Mouse (Mus musculus): ENCODE data around the gene Ckap4. TPM values are rescaled to one million over a fixed set of nuclear protein-coding genes. Genes with fewer than 3 reads are reported as not detected.
"Not testable (repeated sequence)": the region's sequence is repeated elsewhere in the genome, so short reads cannot be mapped to it uniquely, and the experiment has no call there.

Ckap4 gene
- total RNA-seq, 4 experiments from 2014 or later = 5.3 to 7.8 (median 5.7) TPM

DNA sequence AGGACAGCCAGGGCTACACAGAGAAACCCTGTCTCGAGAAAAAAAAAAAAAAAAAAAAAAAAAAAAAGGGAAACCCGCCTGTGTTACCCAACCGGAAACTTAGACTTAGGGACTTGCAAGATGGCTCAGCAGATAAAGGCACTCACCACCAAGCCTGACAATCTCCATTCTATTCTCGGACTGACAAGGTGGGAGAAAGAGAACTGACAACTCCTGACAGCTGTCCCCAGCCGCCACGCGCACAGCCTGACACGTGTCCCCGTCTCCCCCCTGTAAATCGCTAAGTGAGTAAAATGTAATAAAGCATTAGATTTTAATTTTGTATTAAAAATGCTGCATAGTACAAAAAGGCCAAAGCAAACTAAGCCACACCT lies 16.0 kb upstream of the Ckap4 start:
- DNase-seq (ENCODE audit: low spot score in 2 of 2) = no peak

DNA sequence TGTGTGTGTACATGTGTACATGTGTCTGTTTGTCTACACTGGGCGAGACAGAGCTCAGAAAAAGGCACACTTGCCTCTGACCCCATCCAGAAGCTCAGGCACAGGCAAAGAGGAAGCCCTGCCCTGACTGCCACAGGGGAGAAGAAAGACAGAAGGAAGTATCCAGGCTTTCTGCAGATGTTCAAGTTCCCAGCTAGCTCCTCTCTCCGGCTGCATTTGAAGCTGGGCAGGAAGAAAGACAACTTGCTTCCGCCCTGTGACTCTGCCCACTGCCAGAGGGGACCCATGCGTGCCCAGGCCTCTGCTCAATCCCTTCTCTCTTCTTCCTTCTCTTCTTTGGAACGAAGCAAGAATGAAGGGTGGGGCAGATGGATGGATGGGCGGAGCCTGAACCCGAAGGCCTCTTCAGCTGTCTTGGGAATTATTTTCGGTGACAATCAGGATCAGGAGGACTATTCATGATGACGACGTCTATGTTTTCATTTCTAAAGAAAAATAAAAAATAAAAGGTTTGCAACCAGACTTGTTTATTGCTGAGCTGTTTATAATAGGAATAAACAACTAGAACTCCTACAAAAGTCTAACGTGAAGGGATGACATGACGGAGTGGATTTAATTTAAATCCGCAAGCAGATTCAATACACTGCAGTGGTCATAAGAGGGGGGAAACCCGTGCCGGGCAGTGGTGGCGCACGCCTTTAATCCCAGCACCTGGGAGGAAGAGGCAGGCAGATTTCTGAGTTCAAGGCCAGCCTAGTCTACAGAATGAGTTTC lies 15.5 kb upstream of the Ckap4 start:
- no peak for DNase-seq (ENCODE audit: low spot score in 2 of 2)

- peak in 1 of 2 experiments; percentile 46 for DNase-seq (ENCODE audit: low spot score in 2 of 2)
These were observed 11.2 kb upstream of the Ckap4 start for GRCm38 (mm10) chr10:84544841-84545610.

DNA sequence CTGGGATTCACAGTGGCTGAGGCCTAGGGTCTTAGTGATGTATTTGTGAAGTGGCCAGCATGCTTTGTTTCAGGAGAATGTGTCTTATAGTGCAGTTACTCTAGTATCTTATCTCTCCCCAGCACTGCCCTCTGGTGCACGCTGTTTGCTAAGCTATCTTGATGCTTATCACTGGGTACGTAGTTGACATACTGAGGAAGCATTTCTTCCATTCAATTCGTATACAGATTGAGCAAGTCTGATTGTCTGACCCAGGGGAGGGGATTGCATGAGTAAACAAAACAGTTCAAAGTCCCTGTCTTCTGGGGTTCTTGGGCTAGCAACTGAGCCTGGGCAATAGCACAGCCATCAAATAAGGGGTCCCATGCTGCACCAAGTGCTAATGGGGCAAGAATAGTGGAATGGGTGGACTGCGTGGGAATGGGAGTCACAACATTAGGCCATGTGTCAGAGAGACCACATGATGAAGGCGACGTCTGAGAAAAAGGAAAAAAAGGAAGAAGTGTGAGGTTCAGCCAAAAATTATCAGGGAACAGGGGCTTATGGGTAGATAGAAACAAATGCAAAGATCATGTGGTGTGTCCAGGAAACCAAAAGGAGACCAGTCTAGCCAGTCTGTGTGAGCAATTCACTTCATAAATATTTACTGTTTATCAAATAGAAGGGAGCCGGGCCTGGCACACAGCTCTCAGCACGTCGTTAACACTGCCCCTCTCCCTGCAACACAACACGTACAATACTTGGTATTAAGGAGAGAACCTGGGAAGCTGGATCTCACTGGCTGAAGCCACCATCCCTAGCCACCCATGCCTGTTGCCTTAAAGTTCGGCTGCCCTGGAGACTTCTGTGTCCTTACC lies 9.2 kb upstream of the Ckap4 start:
- DNase-seq (ENCODE audit: low spot score in 2 of 2) = no peak

DNA sequence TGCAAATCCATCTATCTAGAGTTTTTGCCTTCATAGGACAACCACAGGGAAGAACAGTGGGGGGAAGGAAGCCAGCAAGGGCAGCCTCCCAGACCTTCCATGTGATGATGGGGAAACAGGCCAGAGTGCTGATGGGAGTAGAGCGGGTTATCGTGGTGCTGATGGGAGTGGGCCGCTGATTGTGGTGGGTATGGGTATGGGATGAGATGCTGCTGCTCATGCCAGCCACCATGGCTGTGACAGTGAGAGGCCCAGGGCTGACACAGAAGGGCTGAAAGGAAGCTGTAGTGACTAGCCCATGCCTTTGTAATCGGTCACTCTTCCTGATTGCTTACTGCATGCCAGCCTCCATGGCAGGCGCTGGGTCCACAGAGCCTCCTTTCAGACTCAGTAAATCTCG lies 5.8 kb upstream of the Ckap4 start:
- no peak for DNase-seq (ENCODE audit: low spot score in 2 of 2)

- DNase-seq (ENCODE audit: low spot score in 2 of 2) = no peak
These were observed 2.0 kb upstream of the Ckap4 start for GRCm38 (mm10) chr10:84535859-84536258.

GRCm38 (mm10) chr10:84535458-84535857 lies 1.6 kb upstream of the Ckap4 start:
- no peak for DNase-seq (ENCODE audit: low spot score in 2 of 2)

- DNase-seq (ENCODE audit: low spot score in 2 of 2) = peak; percentile 33 to 54
These were observed 665 bp downstream of the Ckap4 start for GRCm38 (mm10) chr10:84532911-84533882.

- DNase-seq (ENCODE audit: low spot score in 2 of 2) = peak in 1 of 2 experiments; percentile 32
These were observed 1.5 kb downstream of the Ckap4 start for GRCm38 (mm10) chr10:84532191-84532889.

DNA sequence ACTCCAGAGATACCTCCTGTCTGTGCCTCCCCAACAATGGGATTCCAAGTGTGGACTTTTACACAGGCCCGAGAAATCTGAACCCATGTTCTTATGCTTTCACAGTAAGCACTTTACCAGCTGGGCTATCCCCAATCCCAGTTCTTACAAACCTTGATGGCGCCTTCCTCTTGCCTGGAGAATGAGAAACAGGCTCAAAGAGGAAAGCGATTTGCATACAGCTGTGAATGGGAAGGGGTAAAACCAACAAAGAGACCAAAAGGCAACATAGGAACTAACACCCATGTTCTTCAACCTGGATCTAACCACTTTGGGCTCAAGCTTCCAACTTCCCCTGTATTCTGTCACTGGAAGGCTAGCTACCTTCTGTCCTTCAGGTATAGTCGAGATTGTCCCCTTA lies 2.3 kb downstream of the Ckap4 start:
- no peak for DNase-seq (ENCODE audit: low spot score in 2 of 2)

DNA sequence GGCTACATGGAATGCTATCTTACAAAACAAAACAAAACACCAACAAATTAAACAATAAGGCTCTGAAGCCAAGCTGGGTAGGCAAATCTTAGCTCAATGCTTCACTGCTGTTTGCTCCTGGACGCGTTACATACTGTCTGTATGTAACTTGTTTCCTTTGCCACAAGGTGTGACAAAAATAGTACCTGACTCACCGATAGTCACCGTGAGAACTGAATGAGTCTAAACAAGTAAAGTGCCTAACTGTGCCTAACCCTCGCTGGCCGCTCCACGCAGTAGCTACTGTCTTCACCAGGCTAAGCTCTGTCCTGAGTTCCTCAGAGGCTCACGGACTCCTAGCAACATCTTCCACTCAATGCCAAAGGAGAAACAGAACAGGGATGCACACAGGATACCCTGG lies 3.5 kb downstream of the Ckap4 start:
- no peak for DNase-seq (ENCODE audit: low spot score in 2 of 2)

GRCm38 (mm10) chr10:84527631-84528030 lies 6.2 kb downstream of the Ckap4 start:
- DNase-seq (ENCODE audit: low spot score in 2 of 2) = peak; percentile 32 to 77

DNA sequence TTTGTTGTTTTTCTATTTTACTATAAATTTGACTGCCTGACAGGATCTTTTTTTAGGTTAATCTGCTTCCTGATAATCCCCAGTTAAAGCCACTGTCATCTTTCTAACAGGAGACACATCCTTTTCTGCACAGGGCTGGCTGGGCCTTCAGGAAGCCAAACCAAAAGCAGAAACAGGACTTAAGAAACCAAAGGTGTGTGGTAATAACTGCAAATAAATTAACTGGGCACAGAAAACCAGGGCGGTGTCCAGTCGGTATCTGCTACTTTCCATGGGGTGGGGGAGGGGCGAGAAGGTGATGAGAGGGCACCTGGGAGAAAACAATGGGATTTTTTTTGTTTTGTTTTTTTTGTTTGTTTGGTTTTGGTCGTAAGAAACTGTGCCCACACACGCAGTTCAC lies 6.8 kb downstream of the Ckap4 start:
- no peak for DNase-seq (ENCODE audit: low spot score in 2 of 2)

DNA sequence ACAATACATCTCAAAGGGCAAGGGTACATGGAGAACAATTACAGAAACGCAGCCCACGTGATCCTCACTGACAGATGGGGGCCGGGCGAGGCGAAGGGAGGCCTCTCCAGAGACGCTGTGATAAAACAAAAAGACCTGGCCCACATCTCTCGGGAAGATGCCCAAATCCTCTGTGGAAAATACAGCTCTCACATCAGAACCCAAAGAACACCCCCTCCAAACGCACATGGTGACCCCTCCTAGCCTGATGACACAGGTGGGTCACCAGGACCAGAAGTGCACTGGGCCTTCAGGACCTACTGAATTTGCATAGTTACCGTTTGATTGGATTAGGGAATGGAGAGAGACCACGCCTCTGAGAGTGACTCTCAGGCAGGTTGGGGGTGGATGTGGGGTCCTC lies 7.4 kb downstream of the Ckap4 start:
- DNase-seq (ENCODE audit: low spot score in 2 of 2) = no peak

- no peak for DNase-seq (ENCODE audit: low spot score in 2 of 2)
These were observed 10.2 kb downstream of the Ckap4 start for GRCm38 (mm10) chr10:84523682-84524081.

DNA sequence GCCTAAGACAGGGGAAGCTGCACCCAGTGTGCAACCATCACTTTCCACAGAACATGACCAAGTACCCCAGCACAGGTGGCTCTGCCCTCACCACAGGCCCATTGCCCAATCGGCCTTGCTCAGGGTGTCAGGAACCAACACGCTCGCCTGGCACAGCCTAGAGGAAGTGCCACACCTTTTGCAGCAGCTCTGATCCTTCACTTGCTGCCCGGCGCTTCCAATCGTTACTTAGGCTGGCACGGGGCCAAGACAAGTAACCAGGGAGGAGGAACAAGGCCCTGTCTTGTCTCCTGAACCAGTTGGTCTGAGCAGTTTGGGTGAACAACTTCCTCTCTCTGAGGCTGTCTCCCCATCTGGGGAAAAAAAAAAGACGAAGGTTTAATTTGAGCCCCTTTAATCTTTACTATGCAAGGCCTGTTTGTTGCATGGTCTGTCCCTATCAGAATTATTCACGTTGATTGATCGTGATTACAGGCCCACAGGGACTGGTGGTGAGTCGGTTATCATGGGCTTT lies 17.4 kb downstream of the Ckap4 start:
- DNase-seq (ENCODE audit: low spot score in 2 of 2) = no peak

GRCm38 (mm10) chr10:84515980-84516379 lies 17.9 kb downstream of the Ckap4 start:
- DNase-seq (ENCODE audit: low spot score in 2 of 2) = not testable (repeated sequence)

DNA sequence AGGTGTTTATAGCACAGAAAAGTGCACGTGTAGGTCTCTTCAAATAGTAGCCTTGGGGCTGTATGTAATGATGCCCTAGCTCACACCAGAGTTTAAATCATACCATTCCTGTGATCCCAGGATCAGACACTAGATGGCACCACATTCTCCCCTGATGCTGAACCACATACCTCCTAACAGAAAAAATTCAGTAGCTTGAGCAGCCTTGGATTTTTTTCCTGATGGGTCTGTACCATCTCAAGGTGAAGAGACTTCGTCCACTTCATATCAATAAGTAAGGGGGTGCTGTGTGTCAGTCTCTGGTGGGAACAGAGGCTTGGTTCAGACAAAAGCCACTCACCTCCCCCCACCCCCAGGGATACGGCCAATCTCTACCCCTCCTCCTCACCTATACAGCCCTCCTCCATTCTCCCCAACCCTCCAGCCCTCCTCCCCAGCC lies 18.3 kb downstream of the Ckap4 start:
- DNase-seq (ENCODE audit: low spot score in 2 of 2) = peak; percentile 44 to 62

DNA sequence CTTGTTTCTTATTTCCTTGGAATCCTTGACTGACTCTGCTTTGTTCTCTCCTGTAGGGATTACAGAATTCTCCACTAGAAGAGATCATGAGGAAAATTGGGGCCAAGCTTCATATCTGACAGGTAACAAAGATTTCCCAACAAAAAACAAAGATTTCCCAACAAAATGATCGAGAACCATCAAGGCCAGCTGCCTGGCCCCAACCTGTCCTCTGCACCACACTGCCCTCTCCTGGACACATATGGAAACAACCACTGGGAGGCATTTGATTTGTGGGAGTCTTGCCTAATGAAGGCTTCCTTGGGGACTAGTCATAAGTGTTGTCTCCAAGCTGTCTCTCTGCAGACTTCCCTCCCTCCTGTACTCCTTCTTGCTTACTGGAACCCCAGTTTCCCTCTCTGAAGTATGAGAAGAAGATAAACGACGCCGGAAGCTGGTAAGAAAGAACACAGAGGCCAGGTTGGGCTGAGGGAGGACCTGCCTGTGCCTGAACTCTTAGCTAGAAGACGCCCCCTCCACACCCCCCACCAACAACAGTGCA lies 19.8 kb downstream of the Ckap4 start:
- peak in 1 of 2 experiments; percentile 30 for DNase-seq (ENCODE audit: low spot score in 2 of 2)
